Mouse (Mus musculus): ENCODE measurements around the gene Rnft2. TPM values are rescaled to one million over a fixed set of nuclear protein-coding genes. Genes with fewer than 3 reads are reported as not detected.

The Rnft2 gene
- total RNA-seq, 4 experiments from 2014 or later: 63.3 to 67.8 (median 65.8) TPM

- no peak for DNase-seq (ENCODE audit: low spot score in 2 of 2)
Measured at GRCm38 (mm10) chr5:118142471-118142870, 102.4 kb downstream of the Rnft2 start.

Other genes with a start within 250 kb of the Rnft2 start
- gene Tesc, start 217.4 kb downstream of the Rnft2 start, total RNA-seq (2022): 10 to 100 TPM; 63.1 to 86.1 (median 73.9) TPM
- gene Fbxw8, start 89.7 kb downstream of the Rnft2 start, total RNA-seq (2022): 10 to 100 TPM; 34.1 to 35.7 (median 35.1) TPM
- gene Hrk, start 80.5 kb downstream of the Rnft2 start, total RNA-seq (2022): 10 to 100 TPM; 24.6 to 32.6 (median 28.6) TPM
- gene 2410131K14Rik, start 111 bp upstream of the Rnft2 start, total RNA-seq (2022): 10 to 100 TPM; 12.3 to 17.7 (median 15.0) TPM